Mouse (Mus musculus): ENCODE measurements around the gene Pomp.
"Not testable (repeated sequence)": the region's sequence is repeated elsewhere in the genome, so short reads cannot be mapped to it uniquely, and the experiment has no call there.

The Pomp gene

GRCm38 (mm10) chr5:147850194-147850593 is 10.1 kb upstream of the Pomp start:
- no peak for DNase-seq (ENCODE audit: low spot score)

- no peak for DNase-seq (ENCODE audit: low spot score)
Observed at GRCm38 (mm10) chr5:147860076-147860448, 199 bp upstream of the Pomp start.

GRCm38 (mm10) chr5:147868674-147869073 is 8.4 kb downstream of the Pomp start:
- no peak for DNase-seq (ENCODE audit: low spot score)

- DNase-seq (ENCODE audit: low spot score) = no peak
Observed at GRCm38 (mm10) chr5:147869568-147869967, 9.3 kb downstream of the Pomp start.

GRCm38 (mm10) chr5:147870296-147870695 is 10.0 kb downstream of the Pomp start:
- DNase-seq (ENCODE audit: low spot score) = no peak

- no peak for DNase-seq (ENCODE audit: low spot score)
Observed at GRCm38 (mm10) chr5:147871091-147871820, 11.0 kb downstream of the Pomp start.

GRCm38 (mm10) chr5:147874491-147875065 is 14.3 kb downstream of the Pomp start:
- no peak for DNase-seq (ENCODE audit: low spot score)

- DNase-seq (ENCODE audit: low spot score) = no peak
Observed at GRCm38 (mm10) chr5:147875210-147875609, 14.9 kb downstream of the Pomp start.

- no peak for DNase-seq (ENCODE audit: low spot score)
Observed at GRCm38 (mm10) chr5:147877520-147877919, 17.3 kb downstream of the Pomp start.

- no peak for DNase-seq (ENCODE audit: low spot score)
Observed at GRCm38 (mm10) chr5:147879971-147880682, 19.9 kb downstream of the Pomp start.

GRCm38 (mm10) chr5:147883581-147883980 is 23.3 kb downstream of the Pomp start:
- DNase-seq (ENCODE audit: low spot score) = no peak

GRCm38 (mm10) chr5:147888313-147889297 is 28.3 kb downstream of the Pomp start:
- DNase-seq (ENCODE audit: low spot score) = no peak

- no peak for DNase-seq (ENCODE audit: low spot score)
Observed at GRCm38 (mm10) chr5:147892735-147893134, 32.5 kb downstream of the Pomp start.

- no peak for DNase-seq (ENCODE audit: low spot score)
Observed at GRCm38 (mm10) chr5:147893143-147893542, 32.9 kb downstream of the Pomp start.

GRCm38 (mm10) chr5:147893766-147894454 is 33.6 kb downstream of the Pomp start:
- DNase-seq (ENCODE audit: low spot score) = no peak

GRCm38 (mm10) chr5:147894455-147895076 is 34.3 kb downstream of the Pomp start, which contains the start of gene Slc46a3:
Gene Slc46a3 (minus strand): TSS chr5:147894815.
- DNase-seq (ENCODE audit: low spot score) = peak; percentile 89

GRCm38 (mm10) chr5:147895436-147896198 is 35.4 kb downstream of the Pomp start:
- DNase-seq (ENCODE audit: low spot score) = no peak

- not testable (repeated sequence) for DNase-seq (ENCODE audit: low spot score)
Observed at GRCm38 (mm10) chr5:147896501-147896900, 36.2 kb downstream of the Pomp start.

GRCm38 (mm10) chr5:147898254-147898653 is 38.0 kb downstream of the Pomp start:
- DNase-seq (ENCODE audit: low spot score) = no peak

- DNase-seq (ENCODE audit: low spot score) = no peak
Observed at GRCm38 (mm10) chr5:147898968-147899549, 38.8 kb downstream of the Pomp start.

All from left cerebral cortex, adult 11 months (tissue).